Mouse (Mus musculus) adrenal gland, postnatal 0 days (tissue): Measurements from ENCODE around the gene Gm8764. TPM values are rescaled to one million over a fixed set of nuclear protein-coding genes. Genes with fewer than 3 reads are reported as not detected.

Source experiments
- polyA plus RNA-seq: library from polyadenylated mRNA; unstranded; fragments of >200 nt; fragmentation: Nextera tagmentation; extraction: Ambion mirVana; gene quantifications from 2 replicates; pipeline ENCODE4 v1.2.1, GENCODE M21; 2015

Gm8764 gene
- polyA plus RNA-seq = not detected in 2 replicates

GRCm38 (mm10) chr10:104159706-104160105 lies at the start of gene Gm8764:
Gm8764 (plus strand) TSS chr10:104160006.

GRCm38 (mm10) chr10:104142687-104143086 lies 17.1 kb upstream of the Gm8764 start, which contains the start of gene Gm21293:
Gm21293 (plus strand) TSS chr10:104142987.

GRCm38 (mm10) chr10:104151197-104151596 lies 8.6 kb upstream of the Gm8764 start, which contains the start of gene Gm6763:
Gm6763 (plus strand) TSS chr10:104151497.

GRCm38 (mm10) chr10:104168215-104168614 lies 8.4 kb downstream of the Gm8764 start, which contains the start of gene Gm21304:
Gm21304 (plus strand) TSS chr10:104168515.

GRCm38 (mm10) chr10:104176724-104177123 lies 16.9 kb downstream of the Gm8764 start, which contains the start of gene Gm21312:
Gm21312 (plus strand) TSS chr10:104177024.

GRCm38 (mm10) chr10:104185233-104185632 lies 25.4 kb downstream of the Gm8764 start, which contains the start of gene Gm20765:
Gm20765 (plus strand) TSS chr10:104185533.

GRCm38 (mm10) chr10:104193742-104194141 lies 33.9 kb downstream of the Gm8764 start, which contains the start of gene Gm4340:
Gm4340 (plus strand) TSS chr10:104194042.

Other genes with a start within 250 kb of the Gm8764 start
- gene Gm21293, start 17.0 kb upstream of the Gm8764 start, polyA plus RNA-seq = not detected in 2 replicates
- not detected in 2 replicates for gene Gm6763, start 8.5 kb upstream of the Gm8764 start, polyA plus RNA-seq
- not detected in 2 replicates for gene Gm21304, start 8.5 kb downstream of the Gm8764 start, polyA plus RNA-seq
- gene Gm21312, start 17.0 kb downstream of the Gm8764 start, polyA plus RNA-seq = not detected in 2 replicates
- gene Gm20765, start 25.5 kb downstream of the Gm8764 start, polyA plus RNA-seq = not detected in 2 replicates
- not detected in 2 replicates for gene Gm4340, start 34.0 kb downstream of the Gm8764 start, polyA plus RNA-seq